Mouse (Mus musculus) frontal cortex, postnatal 25 days (tissue): ENCODE measurements around the gene Fh1.

ENCODE experiments used
- DNase-seq, 2 experiments: peaks; one replicate each; pipeline ENCODE4 v3.0.0; 2022; ENCODE audit warnings: low spot score in 2 of 2

Fh1 gene

GRCm38 (mm10) chr1:175625257-175625879, at the start of gene Fh1:
TSS of gene Fh1 (minus strand) at chr1:175625635.
- peak; percentile 86 to 89 for DNase-seq

DNA sequence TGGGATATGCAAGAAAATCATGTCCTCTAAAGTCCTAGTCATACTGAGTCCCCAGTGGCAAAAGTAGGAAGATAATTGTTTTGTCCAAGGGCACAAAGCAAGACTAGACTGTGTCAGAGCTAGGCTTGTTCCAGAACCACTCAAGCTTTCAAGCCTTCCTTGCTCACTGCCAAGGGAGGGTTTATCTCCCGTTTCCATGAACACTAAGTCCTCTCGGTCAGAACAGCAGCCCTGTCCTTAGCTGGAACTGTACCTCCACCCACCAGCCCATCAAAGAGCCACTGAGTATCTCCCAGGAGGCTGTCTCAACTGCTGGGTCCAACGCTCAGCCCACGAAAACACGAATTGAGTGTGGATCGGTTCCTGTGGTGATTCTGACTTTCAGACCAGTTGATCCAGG, 49.7 kb upstream of the Fh1 start:
- DNase-seq: no peak

GRCm38 (mm10) chr1:175673563-175674325, 48.3 kb upstream of the Fh1 start:
- DNase-seq: no peak

DNA sequence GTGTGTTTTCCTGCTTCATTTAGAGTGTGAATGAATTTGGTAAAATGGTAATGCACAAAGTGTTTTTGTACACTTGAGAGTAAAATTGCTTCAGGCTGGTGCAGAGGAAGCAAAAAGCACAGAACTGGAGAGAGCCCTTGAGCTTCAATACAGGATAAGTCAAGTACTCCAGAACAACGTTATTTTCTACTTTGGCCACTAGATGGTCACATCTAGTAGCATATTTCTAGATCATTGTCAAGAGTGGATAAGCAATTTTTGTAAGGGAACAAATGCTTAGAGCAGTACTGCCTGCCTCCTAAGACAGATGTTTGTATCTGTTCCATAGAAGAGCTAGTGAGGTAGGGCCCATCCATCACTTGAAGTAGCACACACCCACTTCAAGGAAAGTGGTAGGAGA, 46.2 kb upstream of the Fh1 start:
- no peak for DNase-seq

- DNase-seq: no peak
These were observed 44.6 kb upstream of the Fh1 start for GRCm38 (mm10) chr1:175670042-175670441.

DNA sequence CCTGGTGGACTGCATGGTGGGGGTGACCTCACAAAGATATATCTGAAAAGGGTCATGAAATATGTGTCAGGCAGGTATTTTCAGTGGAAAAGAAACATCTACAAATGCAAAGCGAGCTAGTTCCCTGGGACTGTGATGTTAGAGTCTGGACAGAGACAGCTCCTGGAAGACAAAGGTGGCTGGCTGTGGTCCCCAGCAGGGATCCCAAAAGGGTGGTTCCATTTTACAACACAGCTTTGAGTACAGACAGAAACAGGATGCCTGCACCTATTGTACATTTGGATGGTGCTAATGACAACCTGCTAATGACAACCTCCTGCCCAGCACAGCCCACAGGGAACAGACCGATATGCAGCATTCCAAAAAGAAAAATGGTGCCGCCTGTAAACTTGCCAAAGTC, 44.0 kb upstream of the Fh1 start:
- DNase-seq: no peak

DNA sequence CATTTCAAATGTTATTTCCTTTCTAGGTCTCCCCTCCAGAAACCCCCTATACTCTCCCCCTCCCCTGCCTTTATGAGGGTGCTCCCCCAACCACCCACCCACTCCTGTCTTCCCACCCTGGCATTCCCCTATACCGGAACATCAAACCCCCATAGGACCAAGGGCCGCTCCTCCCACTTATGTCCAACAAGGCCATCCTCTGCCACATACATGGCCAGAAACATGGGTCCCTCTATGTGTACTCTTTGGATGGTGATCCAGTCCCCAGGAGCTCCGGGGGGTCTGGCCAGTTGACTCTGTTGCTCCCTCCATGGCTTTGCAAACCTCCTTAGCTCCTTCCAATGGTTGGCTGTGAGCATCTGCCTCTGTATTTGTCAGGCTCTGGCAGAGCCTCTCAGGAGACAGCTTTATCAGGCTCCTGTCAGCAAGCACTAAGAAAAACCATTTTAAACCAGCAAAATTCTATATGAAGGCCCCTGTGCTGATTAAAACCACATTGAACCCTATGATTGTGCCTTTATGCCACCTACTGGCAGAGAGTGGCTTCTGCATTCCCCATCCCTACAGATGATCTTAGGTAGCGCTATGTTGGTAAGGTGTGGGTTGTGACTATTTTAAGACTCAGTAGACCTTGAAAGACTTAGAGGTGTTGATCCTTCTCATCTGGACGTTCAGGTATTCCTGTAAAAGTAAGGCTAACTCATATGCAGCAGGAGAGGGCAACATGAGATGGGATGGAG, 43.4 kb upstream of the Fh1 start:
- peak in 1 of 2 experiments; percentile 18 for DNase-seq

GRCm38 (mm10) chr1:175659900-175660299, 34.5 kb upstream of the Fh1 start:
- DNase-seq: no peak

DNA sequence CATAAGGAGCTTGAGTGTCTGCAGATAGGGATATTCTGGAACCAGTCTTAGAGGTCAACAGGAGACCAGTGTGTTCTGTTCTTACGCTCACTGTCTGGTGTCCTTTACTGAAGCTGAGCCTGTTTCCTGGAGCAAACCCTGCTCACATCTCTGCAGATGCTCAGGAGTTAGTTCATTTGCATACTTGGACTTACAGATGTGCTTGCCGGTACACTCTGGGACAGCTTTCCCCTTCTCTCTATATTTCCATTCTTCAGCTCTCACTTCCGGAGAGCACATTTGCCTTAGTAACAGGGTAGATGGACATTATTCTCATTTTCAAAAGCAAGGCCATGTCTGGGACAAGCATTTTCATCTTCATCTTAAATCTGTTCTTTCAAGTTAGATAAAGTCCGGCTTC, 23.2 kb upstream of the Fh1 start:
- DNase-seq: no peak

DNA sequence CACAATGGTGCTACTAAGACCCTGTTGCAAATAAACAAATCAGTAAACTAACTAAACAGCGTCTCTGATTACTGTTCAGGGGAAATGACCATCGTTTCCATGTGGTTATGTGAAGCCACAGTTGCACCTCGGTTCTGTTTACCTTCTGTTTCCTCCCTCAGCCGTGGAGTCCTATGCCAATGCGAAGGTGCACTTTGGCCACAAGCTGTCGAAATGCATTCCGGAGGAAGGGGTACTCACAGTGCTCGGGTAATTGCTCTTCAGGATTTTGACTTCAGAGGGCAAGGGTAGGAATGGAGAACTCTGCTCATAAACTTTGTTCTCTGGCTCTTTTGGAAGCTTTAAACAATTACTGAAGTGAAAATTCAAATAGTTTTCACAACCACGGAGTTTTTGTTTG, 21.5 kb upstream of the Fh1 start:
- no peak for DNase-seq

DNA sequence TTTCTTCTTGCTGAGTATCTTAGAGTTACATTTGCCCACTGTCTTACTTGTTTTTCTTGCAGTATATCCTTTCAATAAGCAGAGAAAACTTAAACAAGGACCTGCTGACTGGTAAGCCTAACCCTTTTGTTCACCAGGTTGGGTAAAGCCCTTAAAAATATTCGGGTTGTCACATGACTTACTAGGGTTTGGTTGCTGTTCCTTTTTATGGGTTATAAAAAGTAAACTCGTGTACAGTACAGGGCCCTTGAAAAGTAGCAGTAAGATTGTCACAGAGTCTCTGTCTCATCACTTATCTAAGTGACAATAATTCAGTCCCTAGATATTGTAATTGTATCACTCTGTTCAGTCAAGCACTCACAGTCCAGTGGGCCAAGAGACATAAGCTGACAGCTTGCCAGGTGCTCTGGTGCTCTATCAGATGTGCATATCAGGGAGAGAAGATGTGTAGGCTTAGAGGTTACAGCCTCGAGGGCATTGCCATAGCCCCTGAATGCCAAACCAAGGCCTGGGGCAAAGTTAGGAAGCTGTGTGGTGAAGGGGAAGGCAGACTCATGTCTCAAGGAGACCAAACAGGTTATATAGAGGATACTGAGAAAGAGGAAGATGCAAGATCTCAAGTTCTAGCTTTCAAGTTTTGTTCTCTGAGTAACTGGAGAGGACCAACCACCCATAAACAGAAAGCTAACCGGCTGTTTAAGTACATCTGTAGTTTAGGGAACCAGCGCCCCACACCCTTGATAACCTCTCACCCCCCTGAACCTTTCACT, 18.2 kb upstream of the Fh1 start:
- no peak for DNase-seq

- DNase-seq: no peak
These were observed 15.2 kb upstream of the Fh1 start for GRCm38 (mm10) chr1:175640435-175641150.

GRCm38 (mm10) chr1:175639072-175639471, 13.6 kb upstream of the Fh1 start:
- no peak for DNase-seq

- DNase-seq: no peak
These were observed 12.2 kb upstream of the Fh1 start for GRCm38 (mm10) chr1:175637677-175638076.

DNA sequence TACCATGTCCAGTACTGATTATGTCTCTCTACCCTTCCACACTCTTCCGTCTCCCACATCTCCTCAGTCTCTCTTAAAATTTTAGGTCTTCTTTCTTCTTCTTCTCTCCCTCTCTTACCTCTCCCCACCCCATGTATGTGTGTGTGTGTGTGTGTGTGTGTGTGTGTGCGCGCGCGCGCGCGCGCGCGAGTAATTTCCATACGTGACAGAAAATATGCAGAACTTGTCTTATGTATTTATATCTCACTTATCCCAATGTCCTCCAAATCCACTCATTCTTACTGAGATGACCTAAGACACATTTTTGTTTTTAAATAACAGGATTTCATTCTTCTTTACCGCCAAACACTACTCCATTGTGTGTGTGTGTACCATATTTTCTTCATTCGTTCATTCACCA, 7.0 kb upstream of the Fh1 start:
- DNase-seq: no peak

GRCm38 (mm10) chr1:175631721-175632221, 6.3 kb upstream of the Fh1 start:
- no peak for DNase-seq

GRCm38 (mm10) chr1:175631080-175631479, 5.6 kb upstream of the Fh1 start:
- DNase-seq: no peak

- no peak for DNase-seq
These were observed 4.9 kb upstream of the Fh1 start for GRCm38 (mm10) chr1:175630345-175630744.

- DNase-seq: no peak
These were observed 3.8 kb upstream of the Fh1 start for GRCm38 (mm10) chr1:175629248-175629647.

- no peak for DNase-seq
These were observed 706 bp upstream of the Fh1 start for GRCm38 (mm10) chr1:175625990-175626692.

DNA sequence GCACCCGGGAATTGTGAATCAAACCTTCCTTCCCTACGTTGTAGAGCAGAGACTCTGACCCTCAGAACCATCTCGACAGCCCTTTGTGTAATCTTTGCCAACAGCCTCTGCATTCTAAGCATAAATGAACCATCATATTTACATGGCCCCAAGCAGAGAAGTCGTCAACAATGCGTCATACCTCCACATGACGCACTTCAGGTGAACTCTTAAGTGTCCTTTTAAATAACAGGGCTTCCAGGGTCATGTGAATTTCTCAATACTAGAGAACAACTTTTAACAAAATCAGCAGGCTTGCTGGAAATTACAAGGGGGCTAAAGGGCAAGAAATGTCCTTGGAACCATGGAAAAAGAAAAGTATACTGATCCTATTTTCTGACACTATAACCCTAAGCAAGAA, 1.8 kb downstream of the Fh1 start:
- DNase-seq: no peak
